Mouse (Mus musculus) spleen, adult 2 months (tissue): ENCODE measurements around the gene Ajm1.

Experiments
- CTCF ChIP-seq: fragments of 200-500 bp; IDR thresholded peaks from 2 replicates; pipeline ENCODE4 v1.5.1; 2011; ENCODE audit warnings: mild to moderate bottlenecking, inconsistent platforms; ENCODE audit not compliant: insufficient read depth, insufficient read length, insufficient replicate concordance; ENCODE audit errors: extremely low read depth
- POLR2A ChIP-seq: fragments of 200-500 bp; IDR thresholded peaks from 2 replicates; pipeline ENCODE4 v1.6.1; 2011; ENCODE audit warnings: low read depth, low read length, inconsistent platforms

DNA sequence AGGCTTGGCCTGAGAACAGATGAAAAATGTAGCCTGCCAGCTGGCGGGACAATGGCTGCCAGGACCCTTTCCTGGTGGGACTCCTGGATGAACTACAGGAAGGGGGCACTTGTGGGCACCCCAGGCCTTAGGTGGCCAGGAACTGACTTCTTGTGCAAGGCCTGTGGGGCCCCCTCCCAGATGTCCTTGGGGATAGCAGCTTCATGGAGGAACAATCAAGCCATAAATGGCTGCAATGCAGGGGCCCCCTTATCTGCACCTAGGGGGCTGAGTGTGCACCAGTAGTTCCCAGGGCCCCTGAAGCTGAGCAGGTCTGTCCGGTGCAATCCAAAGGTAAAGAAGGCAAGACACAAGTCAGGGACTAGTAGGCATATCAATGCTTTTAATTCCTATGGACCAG, 8.5 kb downstream of the Ajm1 start:
- TF ChIP-seq POLR2A (no peak), CTCF (no peak)
